Mouse (Mus musculus) forelimb bud, embryonic 11.5 days (tissue): ENCODE data around the gene Gm20388.
A peak's percentile ranks its signal among the peaks of the same experiment; 100 is the strongest.

Experiments used
- DNase-seq: peaks from one replicate; pipeline ENCODE4 v3.0.0-alpha.2; 2012; ENCODE audit warnings: low read depth, low spot score

Gene Gm20388

GRCm38 (mm10) chr8:124331094-124331493 lies 4420.5 kb downstream of the Gm20388 start:
- DNase-seq = no peak

GRCm38 (mm10) chr8:124331706-124332105 lies 4421.1 kb downstream of the Gm20388 start:
- no peak for DNase-seq

GRCm38 (mm10) chr8:124336302-124336701 lies 4425.7 kb downstream of the Gm20388 start:
- no peak for DNase-seq

GRCm38 (mm10) chr8:124339742-124340141 lies 4429.1 kb downstream of the Gm20388 start:
- no peak for DNase-seq

- DNase-seq = no peak
These were observed 4429.9 kb downstream of the Gm20388 start for GRCm38 (mm10) chr8:124340360-124341068.

GRCm38 (mm10) chr8:124343151-124343550 lies 4432.5 kb downstream of the Gm20388 start:
- no peak for DNase-seq

GRCm38 (mm10) chr8:124343991-124344390 lies 4433.4 kb downstream of the Gm20388 start:
- DNase-seq = no peak

- DNase-seq = no peak
These were observed 4434.5 kb downstream of the Gm20388 start for GRCm38 (mm10) chr8:124345098-124345497.

- DNase-seq = peak; percentile 67
These were observed 4436.3 kb downstream of the Gm20388 start for GRCm38 (mm10) chr8:124346852-124347523.

GRCm38 (mm10) chr8:124348087-124348486 lies 4437.4 kb downstream of the Gm20388 start:
- DNase-seq = no peak

- peak; percentile 71 for DNase-seq
These were observed 4439.0 kb downstream of the Gm20388 start for GRCm38 (mm10) chr8:124349663-124350062.

GRCm38 (mm10) chr8:124351636-124352035 lies 4441.0 kb downstream of the Gm20388 start:
- no peak for DNase-seq

- no peak for DNase-seq
These were observed 4450.3 kb downstream of the Gm20388 start for GRCm38 (mm10) chr8:124360911-124361310.

GRCm38 (mm10) chr8:124361773-124362427 lies 4451.3 kb downstream of the Gm20388 start:
- DNase-seq = no peak

- no peak for DNase-seq
These were observed 4451.9 kb downstream of the Gm20388 start for GRCm38 (mm10) chr8:124362589-124362988.

GRCm38 (mm10) chr8:124363337-124363736 lies 4452.7 kb downstream of the Gm20388 start:
- no peak for DNase-seq

GRCm38 (mm10) chr8:124368213-124368612 lies 4457.6 kb downstream of the Gm20388 start:
- peak; percentile 82 for DNase-seq

GRCm38 (mm10) chr8:124370422-124371183 lies 4460.0 kb downstream of the Gm20388 start:
- DNase-seq = no peak

- DNase-seq = no peak
These were observed 4460.9 kb downstream of the Gm20388 start for GRCm38 (mm10) chr8:124371410-124372123.

- no peak for DNase-seq
These were observed 4463.1 kb downstream of the Gm20388 start for GRCm38 (mm10) chr8:124373753-124374152.

- no peak for DNase-seq
These were observed 4464.5 kb downstream of the Gm20388 start for GRCm38 (mm10) chr8:124375168-124375567.
